Mouse (Mus musculus): ENCODE measurements around the gene Tuba3b.

GRCm38 (mm10) chr6:145655678-145656077 is 40.1 kb downstream of the Tuba3b start:
- no peak for TF ChIP-seq FLI1 (IDR thresholded peaks at IDR 0.05; ENCODE audit: low read length)
- TF ChIP-seq GATA1 (IDR thresholded peaks at IDR 0.05; ENCODE audit: borderline replicate concordance, low read length) = no peak

All from megakaryocyte, embryonic 14.5 days (primary cell).